Mouse (Mus musculus): ENCODE data around the gene Gm10392. TPM values are rescaled to one million over a fixed set of nuclear protein-coding genes. Genes with fewer than 3 reads are reported as not detected.

Gene Gm10392
- polyA plus RNA-seq, 1 experiment from 2014 or later: not detected

GRCm38 (mm10) chr11:77495507-77495906, 23.5 kb downstream of the Gm10392 start:
- no peaks in the 10 kb centered on the region for H3K36me3 ChIP-seq (ENCODE audit: control insufficient read depth, insufficient read depth, low read length)
- ATAC-seq (ENCODE audit: low FRiP score) (no peak), DNase-seq (ENCODE audit: low spot score) (no peak)
- no peak overlapping the region for H3K4me2 ChIP-seq (replicated peaks; ENCODE audit: low read depth, low read length)
- peaks cover 17% of the 10 kb centered on the region for H3K4me1 ChIP-seq (replicated peaks; ENCODE audit: control insufficient read depth, insufficient read depth, low read length)
- no peaks in the 10 kb centered on the region for H3K9me3 ChIP-seq (ENCODE audit: control insufficient read depth, low read length)
- H3K27ac ChIP-seq (ENCODE audit: low read depth, low read length): no peak overlapping the region
- H3K27me3 ChIP-seq (ENCODE audit: control insufficient read depth, insufficient read depth, low read length): no peaks in the 10 kb centered on the region
- H3K9ac ChIP-seq (ENCODE audit: low read depth, low read length): no peak overlapping the region
- no peak overlapping the region for H3K4me3 ChIP-seq (ENCODE audit: low read depth, low read length)

GRCm38 (mm10) chr11:77494782-77495181, 24.2 kb downstream of the Gm10392 start:
- Histone ChIP-seq H3K27me3 (ENCODE audit: control insufficient read depth, insufficient read depth, low read length) (no peaks in the 10 kb centered on the region), H3K36me3 (ENCODE audit: control insufficient read depth, insufficient read depth, low read length) (no peaks in the 10 kb centered on the region), H3K9ac (ENCODE audit: low read depth, low read length) (peak overlapping the region; percentile 93), H3K9me3 (ENCODE audit: control insufficient read depth, low read length) (no peaks in the 10 kb centered on the region), H3K4me1 (replicated peaks; ENCODE audit: control insufficient read depth, insufficient read depth, low read length) (peaks cover 21% of the 10 kb centered on the region), H3K27ac (ENCODE audit: low read depth, low read length) (no peak overlapping the region), H3K4me3 (ENCODE audit: low read depth, low read length) (peak overlapping the region; percentile 74; the same call in 1 of the 2 replicates), H3K4me2 (replicated peaks; ENCODE audit: low read depth, low read length) (peak overlapping the region; percentile 84)
- DNase-seq (ENCODE audit: low spot score) (no peak), ATAC-seq (ENCODE audit: low FRiP score) (no peak)
- 74% methylated on average over 6 of the region's 6 CpGs for WGBS

- Histone ChIP-seq H3K4me3 (ENCODE audit: low read depth, low read length) (peak overlapping the region; percentile 74), H3K9me3 (ENCODE audit: control insufficient read depth, low read length) (no peaks in the 10 kb centered on the region), H3K4me1 (replicated peaks; ENCODE audit: control insufficient read depth, insufficient read depth, low read length) (peaks cover 21% of the 10 kb centered on the region), H3K36me3 (ENCODE audit: control insufficient read depth, insufficient read depth, low read length) (no peaks in the 10 kb centered on the region), H3K9ac (ENCODE audit: low read depth, low read length) (peak overlapping the region; percentile 93), H3K27ac (ENCODE audit: low read depth, low read length) (peak overlapping the region; percentile 88; the same call in 1 of the 2 replicates), H3K4me2 (replicated peaks; ENCODE audit: low read depth, low read length) (peak overlapping the region; percentile 84), H3K27me3 (ENCODE audit: control insufficient read depth, insufficient read depth, low read length) (no peaks in the 10 kb centered on the region)
- whole genome bisulfite sequencing: 36% methylated on average over 4 of the region's 4 CpGs
- DNase-seq (ENCODE audit: low spot score): no peak
- no peak for ATAC-seq (ENCODE audit: low FRiP score)
These were observed 24.7 kb downstream of the Gm10392 start for GRCm38 (mm10) chr11:77494344-77494676.

GRCm38 (mm10) chr11:77493512-77494343, 25.3 kb downstream of the Gm10392 start, which contains the start of gene Git1:
TSS of gene Git1 (plus strand) at chr11:77493562.
- ATAC-seq (ENCODE audit: low FRiP score) (no peak), DNase-seq (ENCODE audit: low spot score) (peak; percentile 54)
- Histone ChIP-seq H3K4me2 (replicated peaks; ENCODE audit: low read depth, low read length) (peak within 1 kb of the TSS; percentile 84), H3K9me3 (ENCODE audit: control insufficient read depth, low read length) (no peaks in the 10 kb centered on the region), H3K36me3 (ENCODE audit: control insufficient read depth, insufficient read depth, low read length) (no peaks in the 10 kb centered on the region), H3K4me3 (ENCODE audit: low read depth, low read length) (peak within 1 kb of the TSS; percentile 74), H3K9ac (ENCODE audit: low read depth, low read length) (peak within 1 kb of the TSS; percentile 93), H3K27me3 (ENCODE audit: control insufficient read depth, insufficient read depth, low read length) (no peaks in the 10 kb centered on the region), H3K27ac (ENCODE audit: low read depth, low read length) (peak within 1 kb of the TSS; percentile 88), H3K4me1 (replicated peaks; ENCODE audit: control insufficient read depth, insufficient read depth, low read length) (peaks cover 21% of the 10 kb centered on the region)
- 2% methylated on average over 30 of the region's 74 CpGs for WGBS

GRCm38 (mm10) chr11:77492911-77493332, 26.1 kb downstream of the Gm10392 start:
- Histone ChIP-seq H3K27ac (ENCODE audit: low read depth, low read length) (peak overlapping the region; percentile 88), H3K9me3 (ENCODE audit: control insufficient read depth, low read length) (no peaks in the 10 kb centered on the region), H3K36me3 (ENCODE audit: control insufficient read depth, insufficient read depth, low read length) (no peaks in the 10 kb centered on the region), H3K9ac (ENCODE audit: low read depth, low read length) (peak overlapping the region; percentile 93), H3K4me2 (replicated peaks; ENCODE audit: low read depth, low read length) (peak overlapping the region; percentile 77), H3K4me3 (ENCODE audit: low read depth, low read length) (peak overlapping the region; percentile 74), H3K4me1 (replicated peaks; ENCODE audit: control insufficient read depth, insufficient read depth, low read length) (peaks cover 26% of the 10 kb centered on the region), H3K27me3 (ENCODE audit: control insufficient read depth, insufficient read depth, low read length) (no peaks in the 10 kb centered on the region)
- DNase-seq (ENCODE audit: low spot score): peak; percentile 93
- peak; percentile 46 for ATAC-seq (ENCODE audit: low FRiP score)
- WGBS: under 1% methylated on average over 18 of the region's 32 CpGs

GRCm38 (mm10) chr11:77492311-77492871, 26.6 kb downstream of the Gm10392 start:
- Histone ChIP-seq H3K9ac (ENCODE audit: low read depth, low read length) (peak overlapping the region; percentile 93), H3K27me3 (ENCODE audit: control insufficient read depth, insufficient read depth, low read length) (no peaks in the 10 kb centered on the region), H3K36me3 (ENCODE audit: control insufficient read depth, insufficient read depth, low read length) (no peaks in the 10 kb centered on the region), H3K4me2 (replicated peaks; ENCODE audit: low read depth, low read length) (peak overlapping the region; percentile 77), H3K9me3 (ENCODE audit: control insufficient read depth, low read length) (no peaks in the 10 kb centered on the region), H3K4me3 (ENCODE audit: low read depth, low read length) (peak overlapping the region; percentile 74), H3K27ac (ENCODE audit: low read depth, low read length) (peak overlapping the region; percentile 88), H3K4me1 (replicated peaks; ENCODE audit: control insufficient read depth, insufficient read depth, low read length) (peaks cover 30% of the 10 kb centered on the region)
- WGBS: under 1% methylated on average over 14 of the region's 18 CpGs
- DNase-seq (ENCODE audit: low spot score): no peak
- no peak for ATAC-seq (ENCODE audit: low FRiP score)

GRCm38 (mm10) chr11:77491502-77492291, 27.3 kb downstream of the Gm10392 start:
- H3K4me1 ChIP-seq (replicated peaks; ENCODE audit: control insufficient read depth, insufficient read depth, low read length): peaks cover 27% of the 10 kb centered on the region
- WGBS: under 1% methylated on average over 23 of the region's 23 CpGs
- peak; percentile 45 for DNase-seq (ENCODE audit: low spot score)

GRCm38 (mm10) chr11:77491123-77491501, 27.9 kb downstream of the Gm10392 start:
- Histone ChIP-seq H3K9ac (ENCODE audit: low read depth, low read length) (peak overlapping the region; percentile 49), H3K27me3 (ENCODE audit: control insufficient read depth, insufficient read depth, low read length) (no peaks in the 10 kb centered on the region), H3K4me2 (replicated peaks; ENCODE audit: low read depth, low read length) (peak overlapping the region; percentile 77), H3K36me3 (ENCODE audit: control insufficient read depth, insufficient read depth, low read length) (no peaks in the 10 kb centered on the region), H3K4me1 (replicated peaks; ENCODE audit: control insufficient read depth, insufficient read depth, low read length) (peaks cover 30% of the 10 kb centered on the region), H3K27ac (ENCODE audit: low read depth, low read length) (peak overlapping the region; percentile 85), H3K9me3 (ENCODE audit: control insufficient read depth, low read length) (no peaks in the 10 kb centered on the region), H3K4me3 (ENCODE audit: low read depth, low read length) (peak overlapping the region; percentile 74)
- ATAC-seq (ENCODE audit: low FRiP score): peak; percentile 75
- DNase-seq (ENCODE audit: low spot score): peak; percentile 99
- WGBS: 1% methylated on average over 13 of the region's 13 CpGs

More at GRCm38 (mm10) chr11:77491502-77492291, 27.3 kb downstream of the Gm10392 start:
- Histone ChIP-seq H3K36me3 (ENCODE audit: control insufficient read depth, insufficient read depth, low read length) (no peaks in the 10 kb centered on the region), H3K9ac (ENCODE audit: low read depth, low read length) (peak overlapping the region; percentile 93), H3K27me3 (ENCODE audit: control insufficient read depth, insufficient read depth, low read length) (no peaks in the 10 kb centered on the region), H3K9me3 (ENCODE audit: control insufficient read depth, low read length) (no peaks in the 10 kb centered on the region), H3K4me2 (replicated peaks; ENCODE audit: low read depth, low read length) (peak overlapping the region; percentile 77), H3K27ac (ENCODE audit: low read depth, low read length) (peak overlapping the region; percentile 85), H3K4me3 (ENCODE audit: low read depth, low read length) (peak overlapping the region; percentile 74)
- ATAC-seq (ENCODE audit: low FRiP score): peak; percentile 69
